Mouse (Mus musculus) limb, embryonic 15.5 days (tissue): ENCODE data around the gene Aebp1. TPM values are rescaled to one million over a fixed set of nuclear protein-coding genes. Genes with fewer than 3 reads are reported as not detected.
A peak's percentile ranks its signal among the peaks of the same experiment; 100 is the strongest.

Experiments
- ATAC-seq: fragments of 200-750 bp; cut with Nextera tagmentation; 2 replicates; pipeline ENCODE4 v1.8.0; 2017; ENCODE audit warnings: low read depth, moderate TSS enrichment; ENCODE audit not compliant: insufficient number of reproducible peaks, low FRiP score, low TSS enrichment
- H3K27ac ChIP-seq: fragments of 300-500 bp; sonication (generic); 2 replicates; pipeline ENCODE4 v1.5.1; 2015; ENCODE audit warnings: moderate library complexity, mild to moderate bottlenecking, inconsistent platforms
- H3K27me3 ChIP-seq: fragments of 300-500 bp; sonication (generic); 2 replicates; pipeline ENCODE4 v1.6.1; 2015; ENCODE audit warnings: inconsistent platforms
- H3K36me3 ChIP-seq: fragments of 300-500 bp; sonication (generic); 2 replicates; pipeline ENCODE4 v1.6.1; 2015; ENCODE audit warnings: inconsistent platforms
- H3K4me1 ChIP-seq: fragments of 300-500 bp; sonication (generic); 2 replicates; pipeline ENCODE4 v1.6.1; 2015; ENCODE audit warnings: inconsistent platforms
- H3K4me2 ChIP-seq: fragments of 300-500 bp; sonication (generic); 2 replicates; pipeline ENCODE4 v1.6.1; 2015; ENCODE audit warnings: mild to moderate bottlenecking, inconsistent platforms
- H3K4me3 ChIP-seq: fragments of 300-500 bp; sonication (generic); 2 replicates; pipeline ENCODE4 v1.5.1; 2015; ENCODE audit warnings: mild to moderate bottlenecking, inconsistent platforms
- H3K9ac ChIP-seq: fragments of 300-500 bp; sonication (generic); 2 replicates; pipeline ENCODE4 v1.6.1; 2015; ENCODE audit warnings: inconsistent platforms
- H3K9me3 ChIP-seq: fragments of 300-500 bp; sonication (generic); 2 replicates; pipeline ENCODE4 v1.6.1; 2016; ENCODE audit warnings: inconsistent platforms
- WGBS: fragments of 180-500 bp; shearing (Covaris S2); methylation state at CpG from one replicate; pipeline ENCODE4 v1.1.7; 2015; 5-methylcytosine and 5-hydroxymethylcytosine counted together
- polyA plus RNA-seq: library from polyadenylated mRNA; unstranded; fragments of >200 nt; fragmentation: Nextera tagmentation; extraction: Ambion mirVana; gene quantifications from 2 replicates; pipeline ENCODE4 v1.2.1, GENCODE M21; 2015

Gene Aebp1
- polyA plus RNA-seq, 1 experiment from 2014 or later = 78.4 TPM

GRCm38 (mm10) chr11:5840346-5840745 is 21.4 kb upstream of the Aebp1 start:
- no peaks in the 10 kb centered on the region for H3K27me3 ChIP-seq
- no peak overlapping the region for H3K4me2 ChIP-seq
- H3K4me1 ChIP-seq = peaks cover 18% of the 10 kb centered on the region; the same call in 1 of the 2 replicates
- H3K27ac ChIP-seq = no peak overlapping the region
- no peak overlapping the region for H3K4me3 ChIP-seq
- no peaks in the 10 kb centered on the region for H3K36me3 ChIP-seq
- no peaks in the 10 kb centered on the region for H3K9me3 ChIP-seq
- H3K9ac ChIP-seq = no peak overlapping the region
- 60% methylated on average over 7 of the region's 7 CpGs for WGBS
- no peak for ATAC-seq

- Histone ChIP-seq H3K9me3 (no peaks in the 10 kb centered on the region), H3K9ac (no peak overlapping the region), H3K27me3 (no peaks in the 10 kb centered on the region), H3K4me1 (peaks cover 16% of the 10 kb centered on the region; the same call in 1 of the 2 replicates), H3K4me3 (no peak overlapping the region), H3K36me3 (no peaks in the 10 kb centered on the region), H3K4me2 (no peak overlapping the region), H3K27ac (no peak overlapping the region)
- ATAC-seq = no peak
- 82% methylated on average over 2 of the region's 2 CpGs for WGBS
Observed at GRCm38 (mm10) chr11:5841751-5842150, 20.0 kb upstream of the Aebp1 start.

GRCm38 (mm10) chr11:5843131-5843530 is 18.6 kb upstream of the Aebp1 start:
- Histone ChIP-seq H3K4me2 (no peak overlapping the region), H3K4me3 (no peak overlapping the region), H3K27me3 (no peaks in the 10 kb centered on the region), H3K36me3 (no peaks in the 10 kb centered on the region), H3K9ac (no peak overlapping the region), H3K9me3 (no peaks in the 10 kb centered on the region), H3K27ac (no peak overlapping the region), H3K4me1 (peaks cover 13% of the 10 kb centered on the region; the same call in 1 of the 2 replicates)
- WGBS = 81% methylated on average over 3 of the region's 3 CpGs
- ATAC-seq = no peak

- peaks cover 22% of the 10 kb centered on the region for H3K4me1 ChIP-seq
- no peak overlapping the region for H3K4me2 ChIP-seq
- H3K4me3 ChIP-seq = no peak overlapping the region
- H3K9me3 ChIP-seq = no peaks in the 10 kb centered on the region
- H3K27me3 ChIP-seq = no peaks in the 10 kb centered on the region
- no peak overlapping the region for H3K9ac ChIP-seq
- WGBS = 55% methylated on average over 7 of the region's 7 CpGs
- no peaks in the 10 kb centered on the region for H3K36me3 ChIP-seq
- ATAC-seq = no peak
- H3K27ac ChIP-seq = no peak overlapping the region
Observed at GRCm38 (mm10) chr11:5846639-5847345, 15.0 kb upstream of the Aebp1 start.

- H3K27ac ChIP-seq = peak overlapping the region; percentile 39; the same call in 1 of the 2 replicates
- no peak overlapping the region for H3K4me2 ChIP-seq
- WGBS = 25% methylated on average over 6 of the region's 6 CpGs
- no peaks in the 10 kb centered on the region for H3K9me3 ChIP-seq
- H3K27me3 ChIP-seq = no peaks in the 10 kb centered on the region
- peak; percentile 65 for ATAC-seq
- no peak overlapping the region for H3K9ac ChIP-seq
- H3K4me3 ChIP-seq = no peak overlapping the region
- peaks cover 29% of the 10 kb centered on the region for H3K4me1 ChIP-seq
- H3K36me3 ChIP-seq = no peaks in the 10 kb centered on the region
Observed at GRCm38 (mm10) chr11:5848741-5849140, 13.0 kb upstream of the Aebp1 start.

- Histone ChIP-seq H3K9ac (no peak overlapping the region), H3K27me3 (no peaks in the 10 kb centered on the region), H3K4me1 (peaks cover 29% of the 10 kb centered on the region), H3K27ac (peak overlapping the region; percentile 39), H3K4me3 (no peak overlapping the region), H3K36me3 (no peaks in the 10 kb centered on the region), H3K9me3 (no peaks in the 10 kb centered on the region), H3K4me2 (no peak overlapping the region)
- ATAC-seq = no peak
- 59% methylated on average over 2 of the region's 2 CpGs for WGBS
Observed at GRCm38 (mm10) chr11:5849316-5849715, 12.4 kb upstream of the Aebp1 start.

- Histone ChIP-seq H3K27ac (no peak overlapping the region; the same call in 1 of the 2 replicates), H3K9me3 (no peaks in the 10 kb centered on the region), H3K4me2 (no peak overlapping the region), H3K4me3 (no peak overlapping the region), H3K27me3 (no peaks in the 10 kb centered on the region), H3K36me3 (no peaks in the 10 kb centered on the region), H3K9ac (no peak overlapping the region), H3K4me1 (peaks cover 29% of the 10 kb centered on the region)
- 41% methylated on average over 5 of the region's 5 CpGs for whole genome bisulfite sequencing
- ATAC-seq = no peak
Observed at GRCm38 (mm10) chr11:5850452-5850851, 11.3 kb upstream of the Aebp1 start.

GRCm38 (mm10) chr11:5851021-5851736 is 10.6 kb upstream of the Aebp1 start:
- no peak for ATAC-seq
- whole genome bisulfite sequencing = 49% methylated on average over 4 of the region's 4 CpGs
- Histone ChIP-seq H3K9me3 (no peaks in the 10 kb centered on the region), H3K4me2 (no peak overlapping the region), H3K4me1 (peaks cover 35% of the 10 kb centered on the region), H3K27me3 (no peaks in the 10 kb centered on the region), H3K27ac (peak overlapping the region; percentile 40; the same call in 1 of the 2 replicates), H3K4me3 (no peak overlapping the region), H3K36me3 (no peaks in the 10 kb centered on the region), H3K9ac (no peak overlapping the region)

- 29% methylated on average over 1 of the region's 1 CpGs for WGBS
- no peak for ATAC-seq
- Histone ChIP-seq H3K4me2 (no peak overlapping the region), H3K4me3 (no peak overlapping the region), H3K4me1 (peaks cover 36% of the 10 kb centered on the region), H3K9ac (no peak overlapping the region), H3K27ac (peak overlapping the region; percentile 40; the same call in 1 of the 2 replicates), H3K36me3 (no peaks in the 10 kb centered on the region), H3K27me3 (no peaks in the 10 kb centered on the region), H3K9me3 (no peaks in the 10 kb centered on the region)
Observed at GRCm38 (mm10) chr11:5852314-5852713, 9.4 kb upstream of the Aebp1 start.

- Histone ChIP-seq H3K27ac (peak overlapping the region; percentile 74), H3K27me3 (0 out of 2 replicates have a peak, but pooled peaks cover 1% of the 10 kb centered on the region), H3K36me3 (no peaks in the 10 kb centered on the region), H3K4me2 (no peak overlapping the region), H3K4me3 (no peak overlapping the region), H3K4me1 (peaks cover 27% of the 10 kb centered on the region), H3K9me3 (no peaks in the 10 kb centered on the region), H3K9ac (no peak overlapping the region)
- ATAC-seq = no peak
Observed at GRCm38 (mm10) chr11:5855481-5855880, 6.3 kb upstream of the Aebp1 start.

- peak; percentile 68 for ATAC-seq
- Histone ChIP-seq H3K9ac (no peak overlapping the region), H3K27ac (peak overlapping the region; percentile 74), H3K4me1 (peaks cover 30% of the 10 kb centered on the region), H3K4me3 (no peak overlapping the region), H3K36me3 (no peaks in the 10 kb centered on the region), H3K27me3 (0 out of 2 replicates have a peak, but pooled peaks cover 5% of the 10 kb centered on the region), H3K9me3 (no peaks in the 10 kb centered on the region), H3K4me2 (no peak overlapping the region)
- WGBS = 20% methylated on average over 7 of the region's 7 CpGs
Observed at GRCm38 (mm10) chr11:5855902-5856301, 5.8 kb upstream of the Aebp1 start.

GRCm38 (mm10) chr11:5856479-5857130 is 5.1 kb upstream of the Aebp1 start:
- 67% methylated on average over 8 of the region's 8 CpGs for WGBS
- no peak overlapping the region for H3K9ac ChIP-seq
- peaks cover 35% of the 10 kb centered on the region for H3K4me1 ChIP-seq
- H3K36me3 ChIP-seq = no peaks in the 10 kb centered on the region
- H3K9me3 ChIP-seq = no peaks in the 10 kb centered on the region
- H3K27ac ChIP-seq = peak overlapping the region; percentile 74
- H3K4me3 ChIP-seq = no peak overlapping the region
- H3K27me3 ChIP-seq = 0 out of 2 replicates have a peak, but pooled peaks cover 7% of the 10 kb centered on the region
- no peak overlapping the region for H3K4me2 ChIP-seq
- ATAC-seq = no peak
